Mouse (Mus musculus) midbrain, postnatal 0 days (tissue): ENCODE measurements at regions not wholly inside any gene's neighbourhood (a gene's known extent, or its start where the extent isn't known, plus 50 kb on each side); places are given as distances from the start of the nearest gene placed in this dataset.

Source experiments
- ATAC-seq: fragments of 200-750 bp; cut with Nextera tagmentation; 2 replicates; pipeline ENCODE4 v1.8.0; 2017; ENCODE audit warnings: moderate number of reproducible peaks, mild to moderate bottlenecking, moderate TSS enrichment, moderate library complexity; ENCODE audit not compliant: low FRiP score
- DNase-seq: peaks from one replicate; pipeline ENCODE4 v3.0.0-alpha.2; 2015; ENCODE audit warnings: low spot score
- H3K27ac ChIP-seq: fragments of 300-500 bp; sonication (generic); 2 replicates; pipeline ENCODE4 v1.5.1; 2014; ENCODE audit warnings: low read depth, mild to moderate bottlenecking, low read length, mixed read lengths
- H3K27me3 ChIP-seq: fragments of 300-500 bp; sonication (generic); 2 replicates; pipeline ENCODE4 v1.6.1; 2014; ENCODE audit warnings: low read length, control low read depth, mixed read lengths; ENCODE audit not compliant: insufficient read depth
- H3K36me3 ChIP-seq: fragments of 300-500 bp; sonication (generic); 2 replicates; pipeline ENCODE4 v1.6.1; 2014; ENCODE audit warnings: low read length, control low read depth, mixed read lengths; ENCODE audit not compliant: insufficient read depth
- H3K4me1 ChIP-seq: fragments of 300-500 bp; sonication (generic); 2 replicates; pipeline ENCODE4 v1.6.1; 2014; ENCODE audit warnings: mild to moderate bottlenecking, control low read depth, antibody characterized with exemption, low read length, mixed read lengths; ENCODE audit not compliant: insufficient read depth
- H3K4me2 ChIP-seq: fragments of 300-500 bp; sonication (generic); 2 replicates; pipeline ENCODE4 v1.6.1; 2014; ENCODE audit warnings: low read depth, mild to moderate bottlenecking, low read length, mixed read lengths; ENCODE audit not compliant: poor library complexity, severe bottlenecking
- H3K4me3 ChIP-seq: fragments of 300-500 bp; sonication (generic); 2 replicates; pipeline ENCODE4 v1.5.1; 2014; ENCODE audit warnings: low read depth, mild to moderate bottlenecking, low read length, moderate library complexity
- H3K9ac ChIP-seq: fragments of 300-500 bp; sonication (generic); replicated peaks from 2 replicates; pipeline ENCODE4 v1.6.1; 2014; ENCODE audit warnings: mild to moderate bottlenecking, low read length, moderate library complexity, mixed read lengths; ENCODE audit not compliant: poor library complexity, severe bottlenecking
- H3K9me3 ChIP-seq: fragments of 300-500 bp; sonication (generic); 2 replicates; pipeline ENCODE4 v1.6.1; 2016; ENCODE audit warnings: low read length, control low read depth
- CTCF ChIP-seq: IDR thresholded peaks from 2 replicates; pipeline ENCODE4 v1.5.1; 2016; ENCODE audit warnings: antibody characterized with exemption, mild to moderate bottlenecking
- WGBS: fragments of 180-500 bp; shearing (Covaris S2); extraction: QIAGEN DNeasy Blood & Tissue Kit; methylation state at CpG from one replicate; pipeline ENCODE4 v1.1.7; 2014; 5-methylcytosine and 5-hydroxymethylcytosine counted together

DNA sequence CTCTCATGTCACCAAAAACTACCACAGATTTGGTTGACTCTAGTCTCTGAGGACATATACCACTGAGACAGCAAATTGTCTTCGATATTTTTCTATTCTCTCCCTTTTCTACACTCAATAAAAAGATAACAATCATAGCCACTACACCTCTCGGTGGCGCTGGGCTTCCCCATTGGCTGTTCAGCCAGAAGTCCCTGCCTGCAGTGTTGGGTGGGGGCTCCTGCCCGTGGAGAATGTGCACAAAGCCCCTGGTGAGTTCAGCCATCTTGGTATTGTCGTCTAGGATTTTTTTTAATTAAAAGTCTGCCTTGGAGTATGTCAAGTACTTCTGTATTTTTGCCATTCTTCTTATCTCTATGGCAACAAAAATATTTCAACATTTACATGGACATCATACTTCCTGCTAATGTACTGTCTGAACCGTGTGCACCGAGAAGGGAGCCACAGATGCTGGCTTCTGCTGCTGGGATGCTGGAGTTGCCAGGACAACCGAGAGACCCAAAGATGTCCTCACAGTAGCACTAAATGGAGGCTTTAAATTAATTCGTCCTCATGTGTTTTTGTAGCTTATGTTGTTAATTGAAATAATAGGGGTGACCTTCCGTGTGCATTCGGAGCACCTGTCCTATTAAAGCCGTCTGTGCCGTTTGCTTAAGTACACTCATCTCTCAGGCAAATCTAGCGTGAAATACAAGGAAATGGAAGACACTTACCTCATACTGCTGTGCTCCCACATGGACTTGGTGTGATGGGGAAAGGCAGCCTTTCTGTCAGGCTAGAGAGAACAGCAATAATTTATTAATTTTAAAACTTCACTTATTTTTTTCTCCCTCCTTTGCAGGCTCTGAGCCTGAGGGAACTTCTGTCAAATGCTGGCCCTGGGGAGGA is 199.7 kb upstream of the A230072I06Rik start:
- DNase-seq (peak; percentile 35), ATAC-seq (peak; percentile 74)
- 45% methylated on average over 14 of the region's 14 CpGs for WGBS
- no peak overlapping the region for H3K4me2 ChIP-seq
- no peak for TF ChIP-seq CTCF
- H3K4me3 ChIP-seq, result no peak overlapping the region
- no peak overlapping the region for H3K9ac ChIP-seq
- H3K36me3 ChIP-seq, result no peaks in the 10 kb centered on the region
- no peaks in the 10 kb centered on the region for H3K9me3 ChIP-seq
- H3K4me1 ChIP-seq, result peaks cover 3% of the 10 kb centered on the region; the same call in 1 of the 2 replicates
- no peaks in the 10 kb centered on the region for H3K27me3 ChIP-seq
- H3K27ac ChIP-seq, result peak overlapping the region; percentile 59; the same call in 1 of the 2 replicates

DNA sequence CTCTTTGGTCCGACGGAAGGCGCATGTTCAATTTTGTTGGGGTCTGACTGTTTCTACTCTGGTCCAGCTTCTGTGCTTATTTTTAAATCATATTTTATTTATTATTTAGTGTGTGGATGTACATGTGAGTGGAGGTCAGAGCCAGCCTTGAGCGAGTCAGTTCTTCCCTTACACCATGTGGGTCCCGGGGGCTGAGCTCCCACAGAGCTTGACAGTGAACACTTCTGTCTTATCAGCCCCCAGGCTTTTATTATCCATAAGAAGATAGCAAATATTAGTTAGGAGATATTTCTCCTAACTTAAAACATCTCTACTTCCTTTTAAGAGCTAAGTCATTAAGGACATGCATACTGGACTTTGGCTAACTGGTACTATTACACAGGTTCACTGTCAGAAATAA is 197.1 kb upstream of the A230072I06Rik start:
- Histone ChIP-seq H3K9ac (no peak overlapping the region), H3K4me3 (no peak overlapping the region), H3K27ac (no peak overlapping the region), H3K4me2 (no peak overlapping the region), H3K4me1 (peaks cover 3% of the 10 kb centered on the region; the same call in 1 of the 2 replicates), H3K9me3 (no peaks in the 10 kb centered on the region), H3K36me3 (no peaks in the 10 kb centered on the region), H3K27me3 (no peaks in the 10 kb centered on the region)
- DNase-seq, result no peak
- no peak for TF ChIP-seq CTCF
- 88% methylated on average over 5 of the region's 5 CpGs for WGBS
- ATAC-seq, result no peak

DNA sequence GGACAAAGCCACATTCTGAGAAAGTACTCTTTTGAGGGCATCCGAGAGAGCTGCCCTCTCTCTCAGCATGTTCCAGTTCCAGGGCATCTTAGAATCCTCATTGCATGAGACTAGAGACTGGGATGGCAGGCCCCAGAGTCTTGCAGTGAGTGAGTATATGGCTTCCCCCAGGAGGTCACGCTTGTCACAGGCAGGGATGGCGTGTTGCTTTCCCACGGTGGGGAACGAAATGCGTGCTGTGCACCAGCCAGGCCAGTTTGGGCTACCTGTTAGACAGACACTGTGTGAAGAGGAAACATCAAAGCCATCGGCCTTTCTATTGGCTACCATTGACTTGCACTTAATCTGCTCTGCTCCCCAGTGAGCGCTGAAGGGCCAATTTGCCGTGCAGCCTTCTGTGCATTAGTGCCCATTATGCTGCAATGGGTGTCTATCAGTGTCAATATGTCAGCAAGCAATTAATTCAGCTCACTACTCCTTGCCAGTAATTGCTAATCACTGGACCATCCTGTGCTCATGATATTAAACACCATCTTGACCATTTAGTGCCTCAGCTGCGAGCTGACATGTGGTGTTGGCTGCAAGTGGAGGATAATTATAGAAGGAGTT is 191.3 kb upstream of the A230072I06Rik start:
- H3K4me2 ChIP-seq, result no peak overlapping the region
- DNase-seq, result peak; percentile 55
- WGBS, result 46% methylated on average over 10 of the region's 10 CpGs
- H3K27ac ChIP-seq, result no peak overlapping the region
- H3K9ac ChIP-seq, result no peak overlapping the region
- ATAC-seq, result no peak
- no peaks in the 10 kb centered on the region for H3K4me1 ChIP-seq
- H3K9me3 ChIP-seq, result no peaks in the 10 kb centered on the region
- no peaks in the 10 kb centered on the region for H3K36me3 ChIP-seq
- H3K27me3 ChIP-seq, result no peaks in the 10 kb centered on the region
- no peak for TF ChIP-seq CTCF
- H3K4me3 ChIP-seq, result no peak overlapping the region

DNA sequence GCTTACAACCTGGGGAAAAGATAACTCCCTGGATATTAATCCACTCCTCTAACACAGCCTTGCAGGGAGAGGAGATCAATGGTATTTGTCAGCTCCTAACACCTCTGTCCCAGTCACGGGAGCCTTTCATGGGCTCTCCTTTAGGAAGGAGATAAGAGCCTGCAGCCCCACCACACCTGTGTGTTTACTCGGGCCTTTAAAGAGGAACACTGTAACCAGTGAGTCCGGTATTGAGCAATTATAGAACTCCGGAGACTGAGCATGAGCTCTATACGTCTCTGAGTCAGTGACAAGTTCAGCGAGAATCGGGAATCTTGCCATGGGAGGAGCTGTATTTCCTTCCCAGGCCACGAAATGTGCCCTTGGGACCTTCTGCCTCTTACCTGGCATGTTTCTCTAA is 178.5 kb upstream of the A230072I06Rik start:
- Histone ChIP-seq H3K4me3 (no peak overlapping the region), H3K36me3 (no peaks in the 10 kb centered on the region), H3K9ac (no peak overlapping the region), H3K4me2 (no peak overlapping the region), H3K9me3 (no peaks in the 10 kb centered on the region), H3K4me1 (no peaks in the 10 kb centered on the region), H3K27me3 (0 out of 2 replicates have a peak, but pooled peaks cover 3% of the 10 kb centered on the region), H3K27ac (no peak overlapping the region)
- no peak for TF ChIP-seq CTCF
- 87% methylated on average over 8 of the region's 8 CpGs for WGBS
- no peak for DNase-seq
- no peak for ATAC-seq

DNA sequence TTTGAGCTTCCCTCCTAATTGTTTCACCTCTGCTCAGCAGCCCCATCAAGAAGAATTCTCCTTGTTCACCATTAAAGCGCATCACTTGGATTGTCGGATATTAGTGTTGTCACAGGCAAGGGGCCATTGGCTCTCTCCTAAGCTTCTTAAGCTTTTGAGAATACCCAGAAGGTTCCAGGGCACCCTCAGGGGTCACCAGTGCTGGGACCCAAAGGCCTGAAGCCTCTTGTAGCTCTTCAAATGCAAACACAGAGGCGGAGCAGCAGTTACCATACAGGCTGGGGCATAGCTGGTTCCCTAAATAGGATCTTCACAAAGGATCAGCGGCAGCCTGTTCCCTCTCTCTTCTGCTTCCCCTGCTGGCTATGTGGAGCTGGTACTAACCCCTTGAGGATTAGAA is 175.3 kb upstream of the A230072I06Rik start:
- 48% methylated on average over 4 of the region's 4 CpGs for WGBS
- H3K4me2 ChIP-seq, result no peak overlapping the region
- H3K9ac ChIP-seq, result no peak overlapping the region
- ATAC-seq (no peak), DNase-seq (no peak)
- H3K4me1 ChIP-seq, result 0 out of 2 replicates have a peak, but pooled peaks cover 2% of the 10 kb centered on the region
- no peak overlapping the region for H3K4me3 ChIP-seq
- H3K27me3 ChIP-seq, result 0 out of 2 replicates have a peak, but pooled peaks cover 3% of the 10 kb centered on the region
- no peaks in the 10 kb centered on the region for H3K9me3 ChIP-seq
- no peak for TF ChIP-seq CTCF
- H3K36me3 ChIP-seq, result no peaks in the 10 kb centered on the region
- no peak overlapping the region for H3K27ac ChIP-seq
